In genomic region chr7:79914556-79914955, GRCm38 (mm10) we compare ENCODE assay signal across 8 mouse cellular contexts. TPM values are rescaled to one million over a fixed set of nuclear protein-coding genes. Genes with fewer than 3 reads are reported as not detected.
DNase-seq lines count a peak whose midpoint lies in the region; ATAC-seq and TF ChIP-seq lines count a peak whose summit lies in the region.

No protein-coding gene starts in this region.

- TF ChIP-seq EP300 in liver, embryonic 14.5 days (IDR thresholded peaks at IDR 0.05; ENCODE audit: low read depth), result no peak

- peak; percentile 25 to 70 for DNase-seq in adrenal gland, adult (ENCODE audit: inconsistent age in 2 of 2, low spot score in 1 of 2)
- DNase-seq in adrenal gland, adult 18-20 months (ENCODE audit: low spot score in 2 of 2), result no peak
- no peak for DNase-seq in liver, embryonic 14.5 days (ENCODE audit: low read depth in 3 of 3, low spot score in 3 of 3)
- DNase-seq in liver, result no peak
- DNase-seq in embryonic facial prominence, embryonic 14.5 days (ENCODE audit: low spot score), result peak; percentile 80
- DNase-seq in natural killer cell, adult 2 months (ENCODE audit: low spot score in 2 of 2), result no peak
- DNase-seq in ovary, postnatal 36 days (ENCODE audit: low spot score), result no peak

- no peaks in the 10 kb centered on the region for H3K36me3 ChIP-seq in liver, embryonic 14.5 days (replicated peaks; ENCODE audit: control insufficient read depth, insufficient read depth, low read depth)
- peaks cover 24% of the 10 kb centered on the region for H3K36me3 ChIP-seq in embryonic facial prominence, embryonic 14.5 days (ENCODE audit: control insufficient read depth, insufficient read depth, low read length)
- H3K36me3 ChIP-seq in lung, embryonic 16.5 days (ENCODE audit: control insufficient read depth, insufficient read depth, low read length), result peaks cover 7% of the 10 kb centered on the region; the same call in 1 of the 2 replicates

- H3K9me3 ChIP-seq in liver, embryonic 14.5 days (ENCODE audit: control insufficient read depth, low read length), result no peaks in the 10 kb centered on the region
- H3K9me3 ChIP-seq in embryonic facial prominence, embryonic 14.5 days (ENCODE audit: control insufficient read depth, low read length), result no peaks in the 10 kb centered on the region
- no peaks in the 10 kb centered on the region for H3K9me3 ChIP-seq in lung, embryonic 16.5 days (ENCODE audit: control insufficient read depth, low read length)

- 78% methylated on average over 3 of the region's 3 CpGs for WGBS in liver, embryonic 14.5 days (ENCODE audit: insufficient replicate concordance)
- WGBS in embryonic facial prominence, embryonic 14.5 days, result 57% methylated on average over 3 of the region's 3 CpGs
- WGBS in lung, embryonic 16.5 days, result 75% methylated on average over 3 of the region's 3 CpGs

- no peak overlapping the region for H3K27ac ChIP-seq in liver, embryonic 14.5 days
- no peak overlapping the region for H3K27ac ChIP-seq in embryonic facial prominence, embryonic 14.5 days (replicated peaks; ENCODE audit: low read depth, low read length)
- no peak overlapping the region for H3K27ac ChIP-seq in lung, embryonic 16.5 days (ENCODE audit: low read length)

- no peak for ATAC-seq in liver, embryonic 14.5 days (ENCODE audit: insufficient read depth)
- ATAC-seq in embryonic facial prominence, embryonic 14.5 days (ENCODE audit: low read depth), result peak; percentile 60
- ATAC-seq in lung, embryonic 16.5 days (ENCODE audit: low read depth), result peak; percentile 38; the same call in 1 of the 2 replicates

- H3K4me1 ChIP-seq in liver, embryonic 14.5 days (replicated peaks; ENCODE audit: control insufficient read depth in 2 of 2, insufficient read depth in 2 of 2, low read length in 1 of 2), result peaks cover 0 to under 1% of the 10 kb centered on the region in 2 experiments; a peak in 1 of 4 replicates
- peaks cover 3% of the 10 kb centered on the region for H3K4me1 ChIP-seq in embryonic facial prominence, embryonic 14.5 days (ENCODE audit: control insufficient read depth, insufficient read depth, low read length)
- peaks cover 2% of the 10 kb centered on the region for H3K4me1 ChIP-seq in lung, embryonic 16.5 days (replicated peaks; ENCODE audit: control insufficient read depth, insufficient read depth, low read length)

- H3K27me3 ChIP-seq in liver, embryonic 14.5 days (ENCODE audit: control insufficient read depth, insufficient read depth, low read length), result no peaks in the 10 kb centered on the region
- H3K27me3 ChIP-seq in embryonic facial prominence, embryonic 14.5 days (replicated peaks; ENCODE audit: control insufficient read depth, insufficient read depth, low read length), result no peaks in the 10 kb centered on the region
- no peaks in the 10 kb centered on the region for H3K27me3 ChIP-seq in lung, embryonic 16.5 days (ENCODE audit: control insufficient read depth, insufficient read depth, low read depth, low read length)

- H3K9ac ChIP-seq in liver, embryonic 14.5 days (replicated peaks), result no peak overlapping the region
- no peak overlapping the region for H3K9ac ChIP-seq in embryonic facial prominence, embryonic 14.5 days (ENCODE audit: low read depth, low read length)
- H3K9ac ChIP-seq in lung, embryonic 16.5 days (ENCODE audit: low read length), result no peak overlapping the region

- H3K4me2 ChIP-seq in liver, embryonic 14.5 days (ENCODE audit: low read depth), result no peak overlapping the region
- H3K4me2 ChIP-seq in embryonic facial prominence, embryonic 14.5 days (ENCODE audit: low read depth, low read length), result no peak overlapping the region
- H3K4me2 ChIP-seq in lung, embryonic 16.5 days (ENCODE audit: low read depth, low read length), result no peak overlapping the region

- peak; percentile 57 for TF ChIP-seq CTCF in liver, embryonic 14.5 days (IDR thresholded peaks at IDR 0.05; ENCODE audit: low read depth)

- no peak overlapping the region for H3K4me3 ChIP-seq in liver, embryonic 14.5 days (ENCODE audit: insufficient read depth in 1 of 2, low read depth in 2 of 2, low read length in 2 of 2)
- no peak overlapping the region for H3K4me3 ChIP-seq in embryonic facial prominence, embryonic 14.5 days (ENCODE audit: low read depth, low read length)
- H3K4me3 ChIP-seq in lung, embryonic 16.5 days (ENCODE audit: low read length), result no peak overlapping the region

RNA-seq across cellular contexts. Expression of gene Ap3s2, which starts 5.9 kb away (rescaled TPM):
- 10 to 100 TPM; 20.0 to 25.7 TPM for total RNA-seq in adrenal gland, adult 18-20 months (2021)
- polyA plus RNA-seq in liver, embryonic 14.5 days (2012; rRNA removed), result 4.9 and 5.6 TPM in 2 replicates
- 10.5 and 12.2 TPM in 2 replicates for polyA plus RNA-seq in liver, embryonic 14.5 days (2014; fragmentation: Nextera tagmentation; extraction: Ambion mirVana)
- polyA plus RNA-seq in embryonic facial prominence, embryonic 14.5 days (2014; fragmentation: Nextera tagmentation; extraction: Ambion mirVana), result 30.0 and 31.9 TPM in 2 replicates
- 22.3 and 25.8 TPM in 2 replicates for polyA plus RNA-seq in lung, embryonic 16.5 days (2015; fragmentation: Nextera tagmentation; extraction: Ambion mirVana)

RNA-seq across cellular contexts. Expression of gene Arpin, which starts 20.6 kb away (rescaled TPM):
- 10 to 100 TPM; 12.8 to 14.7 TPM for total RNA-seq in adrenal gland, adult 18-20 months (2021)
- polyA plus RNA-seq in liver, embryonic 14.5 days (2012; rRNA removed), result 1.9 TPM in 2 replicates
- polyA plus RNA-seq in liver, embryonic 14.5 days (2014; fragmentation: Nextera tagmentation; extraction: Ambion mirVana), result 3.1 and 4.1 TPM in 2 replicates
- polyA plus RNA-seq in embryonic facial prominence, embryonic 14.5 days (2014; fragmentation: Nextera tagmentation; extraction: Ambion mirVana), result 22.1 and 23.6 TPM in 2 replicates
- polyA plus RNA-seq in lung, embryonic 16.5 days (2015; fragmentation: Nextera tagmentation; extraction: Ambion mirVana), result 27.7 and 28.4 TPM in 2 replicates

RNA-seq across cellular contexts. Expression of gene Anpep, which starts 53.7 kb away (rescaled TPM):
- total RNA-seq in adrenal gland, adult 18-20 months (2021), result 10 to 100 TPM in 1 of 2 experiments, 1 to 10 TPM in 1; 6.8 to 15.4 TPM
- polyA plus RNA-seq in liver, embryonic 14.5 days (2012; rRNA removed), result 16.1 and 16.9 TPM in 2 replicates
- 14.9 and 18.1 TPM in 2 replicates for polyA plus RNA-seq in liver, embryonic 14.5 days (2014; fragmentation: Nextera tagmentation; extraction: Ambion mirVana)
- polyA plus RNA-seq in embryonic facial prominence, embryonic 14.5 days (2014; fragmentation: Nextera tagmentation; extraction: Ambion mirVana), result 20.8 and 30.5 TPM in 2 replicates
- polyA plus RNA-seq in lung, embryonic 16.5 days (2015; fragmentation: Nextera tagmentation; extraction: Ambion mirVana), result 7.4 and 9.7 TPM in 2 replicates

Comparison
In these comparisons a context has a peak if more than half of its experiments do, and no peak if none do; other contexts are left out.
1. DNase-seq: peak in adrenal gland, adult (2 of 2) and embryonic facial prominence, embryonic 14.5 days (single experiment); none in adrenal gland, adult 18-20 months (0 of 2), liver, embryonic 14.5 days (0 of 3), liver (single experiment), natural killer cell, adult 2 months (0 of 2) and ovary, postnatal 36 days (single experiment).